24 mouse cellular contexts compared by ENCODE assay signal in the genomic region with DNA sequence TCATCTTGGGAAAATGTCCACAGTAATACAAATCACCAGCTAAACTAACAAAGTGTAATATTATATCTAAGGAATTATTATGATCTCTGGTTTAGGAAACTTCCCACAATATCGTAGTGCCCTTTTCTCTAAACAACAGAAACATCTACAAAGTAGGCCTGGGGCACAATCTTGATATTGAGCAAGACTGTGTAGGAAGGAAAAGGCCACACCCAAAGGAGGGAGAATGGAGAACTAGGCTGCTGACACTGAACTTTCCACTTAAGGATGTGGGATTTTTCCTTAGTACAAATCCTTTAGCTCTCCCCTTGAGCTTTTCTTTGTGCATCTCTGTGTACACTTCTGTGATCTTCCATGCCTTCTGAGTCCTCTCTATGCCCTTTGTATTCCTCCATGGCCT. TPM values are rescaled to one million over a fixed set of nuclear protein-coding genes. Genes with fewer than 3 reads are reported as not detected.
DNase-seq lines count a peak whose midpoint lies in the region; ATAC-seq lines count a peak whose summit lies in the region.
"Had no signal": no experiment of that assay in that cellular context is flagged by ENCODE, and none has a peak within 500 bp of the region (broad histone marks: within the 10 kb centered on the region; RNA-seq: fewer than 3 reads in every experiment).

No protein-coding gene starts in this region.

- H3K4me1 ChIP-seq in forebrain, embryonic 13.5 days: no peaks in the 10 kb centered on the region
- H3K4me1 ChIP-seq in hindbrain, embryonic 14.5 days (replicated peaks; ENCODE audit: control insufficient read depth, insufficient read depth, low read length): no peaks in the 10 kb centered on the region
- H3K4me1 ChIP-seq: embryonic facial prominence, embryonic 13.5 days; embryonic facial prominence, embryonic 15.5 days; forebrain, embryonic 10.5 days; forebrain, embryonic 12.5 days; forebrain, embryonic 15.5 days had no signal

- H3K4me2 ChIP-seq in forebrain, embryonic 13.5 days: no peak overlapping the region
- no peak overlapping the region for H3K4me2 ChIP-seq in hindbrain, embryonic 14.5 days (replicated peaks)
- H3K4me2 ChIP-seq: embryonic facial prominence, embryonic 13.5 days; embryonic facial prominence, embryonic 15.5 days; forebrain, embryonic 12.5 days; forebrain, embryonic 15.5 days had no signal

- H3K9ac ChIP-seq in forebrain, embryonic 13.5 days: no peak overlapping the region
- no peak overlapping the region for H3K9ac ChIP-seq in hindbrain, embryonic 14.5 days
- H3K9ac ChIP-seq: embryonic facial prominence, embryonic 13.5 days; embryonic facial prominence, embryonic 15.5 days; forebrain, embryonic 12.5 days; forebrain, embryonic 15.5 days; forebrain, postnatal 0 days had no signal

- H3K4me3 ChIP-seq in forebrain, embryonic 13.5 days: no peak overlapping the region
- no peak overlapping the region for H3K4me3 ChIP-seq in hindbrain, embryonic 14.5 days (replicated peaks; ENCODE audit: low read length)
- H3K4me3 ChIP-seq: embryonic facial prominence, embryonic 13.5 days; embryonic facial prominence, embryonic 15.5 days; erythroblast, embryonic 14.5 days; forebrain, embryonic 10.5 days; forebrain, embryonic 12.5 days; forebrain, embryonic 15.5 days had no signal

- H3K27me3 ChIP-seq in forebrain, embryonic 13.5 days: no peaks in the 10 kb centered on the region
- no peaks in the 10 kb centered on the region for H3K27me3 ChIP-seq in hindbrain, embryonic 14.5 days (ENCODE audit: control insufficient read depth, insufficient read depth, low read length)
- H3K27me3 ChIP-seq: embryonic facial prominence, embryonic 13.5 days; embryonic facial prominence, embryonic 15.5 days; forebrain, embryonic 12.5 days; forebrain, embryonic 15.5 days had no signal

- H3K9me3 ChIP-seq in forebrain, embryonic 13.5 days (replicated peaks): no peaks in the 10 kb centered on the region
- no peaks in the 10 kb centered on the region for H3K9me3 ChIP-seq in hindbrain, embryonic 14.5 days (ENCODE audit: control insufficient read depth, low read length)
- H3K9me3 ChIP-seq: embryonic facial prominence, embryonic 13.5 days; embryonic facial prominence, embryonic 15.5 days; forebrain, embryonic 10.5 days; forebrain, embryonic 12.5 days; forebrain, embryonic 15.5 days had no signal

- H3K36me3 ChIP-seq in forebrain, embryonic 13.5 days (ENCODE audit: poor library complexity, severe bottlenecking): no peaks in the 10 kb centered on the region
- H3K36me3 ChIP-seq in hindbrain, embryonic 14.5 days (replicated peaks; ENCODE audit: control insufficient read depth, insufficient read depth): no peaks in the 10 kb centered on the region
- H3K36me3 ChIP-seq: embryonic facial prominence, embryonic 13.5 days; embryonic facial prominence, embryonic 15.5 days; forebrain, embryonic 10.5 days; forebrain, embryonic 12.5 days; forebrain, embryonic 15.5 days had no signal

- peak; percentile 63; the same call in 1 of the 2 replicates for ATAC-seq in common myeloid progenitor, adult 5-6 weeks (replicated peaks; ENCODE audit: low read depth, poor library complexity, severe bottlenecking)
- peak; percentile 84 for ATAC-seq in megakaryocyte, adult 5-6 weeks (ENCODE audit: poor library complexity, severe bottlenecking)
- no peak for ATAC-seq in forebrain, embryonic 13.5 days
- ATAC-seq in hindbrain, embryonic 14.5 days (ENCODE audit: low FRiP score): no peak
- ATAC-seq: forebrain, embryonic 15.5 days; forebrain, postnatal 0 days had no signal

- H3K27ac ChIP-seq in forebrain, embryonic 13.5 days: no peak overlapping the region
- H3K27ac ChIP-seq in hindbrain, embryonic 14.5 days: no peak overlapping the region
- H3K27ac ChIP-seq: embryonic facial prominence, embryonic 13.5 days; embryonic facial prominence, embryonic 15.5 days; forebrain, embryonic 10.5 days; forebrain, embryonic 12.5 days; forebrain, embryonic 15.5 days had no signal

- peak; percentile 32 for DNase-seq in 3T3-L1 (ENCODE audit: low read depth, low spot score)
- DNase-seq in cerebellum, adult 9-11 months: no peak
- DNase-seq in hindbrain, embryonic 14.5 days (ENCODE audit: low spot score): no peak
- DNase-seq: adrenal gland, adult 2 months; adrenal gland, postnatal 10 days; adrenal gland, postnatal 25 days; B cell, adult 2 months; cerebellum, adult 11 months; cerebellum, adult 18-20 months; cerebellum, adult 8-10 months; cerebellum, postnatal 10 days; cerebellum, postnatal 25 days; embryo, embryonic 11 days; forebrain, postnatal 0 days had no signal

- WGBS in forebrain, embryonic 13.5 days: 88% methylated on average over 1 of the region's 1 CpGs
- 81% methylated on average over 1 of the region's 1 CpGs for WGBS in hindbrain, embryonic 14.5 days

RNA-seq across cellular contexts. Expression of a gene that starts 22.3 kb away (rescaled TPM):
- total RNA-seq in common myeloid progenitor, adult 5-6 weeks (2017): 17.9 and 22.7 TPM in 2 replicates
- total RNA-seq in megakaryocyte, adult 5-6 weeks (2015): 12.4 and 13.4 TPM in 2 replicates
- 18.5 and 19.8 TPM in 2 replicates for total RNA-seq in megakaryocyte, adult 5-6 weeks (2017)
- polyA plus RNA-seq in forebrain, embryonic 13.5 days (2015; fragmentation: Nextera tagmentation; extraction: Ambion mirVana): 1.5 and 1.6 TPM in 2 replicates
- polyA plus RNA-seq in hindbrain, embryonic 14.5 days (2014; fragmentation: Nextera tagmentation; extraction: Ambion mirVana): 1.6 and 1.7 TPM in 2 replicates
- total RNA-seq: MEL had no signal
- polyA plus RNA-seq: erythroblast, embryonic 14.5 days had no signal

Comparison
In these comparisons a context has a peak if more than half of its experiments do, and no peak if none do; other contexts are left out.
1. ATAC-seq: peak in common myeloid progenitor, adult 5-6 weeks (single experiment) and megakaryocyte, adult 5-6 weeks (single experiment); none in forebrain, embryonic 13.5 days (single experiment) and hindbrain, embryonic 14.5 days (single experiment).